Mouse (Mus musculus): ENCODE data around the gene Olfr427. TPM values are rescaled to one million over a fixed set of nuclear protein-coding genes. Genes with fewer than 3 reads are reported as not detected.
"Not testable (repeated sequence)": the region's sequence is repeated elsewhere in the genome, so short reads cannot be mapped to it uniquely, and the experiment has no call there.

Gene Olfr427
- not detected in 2 replicates for polyA plus RNA-seq (2014; fragmentation: Nextera tagmentation; extraction: Ambion mirVana)

DNA sequence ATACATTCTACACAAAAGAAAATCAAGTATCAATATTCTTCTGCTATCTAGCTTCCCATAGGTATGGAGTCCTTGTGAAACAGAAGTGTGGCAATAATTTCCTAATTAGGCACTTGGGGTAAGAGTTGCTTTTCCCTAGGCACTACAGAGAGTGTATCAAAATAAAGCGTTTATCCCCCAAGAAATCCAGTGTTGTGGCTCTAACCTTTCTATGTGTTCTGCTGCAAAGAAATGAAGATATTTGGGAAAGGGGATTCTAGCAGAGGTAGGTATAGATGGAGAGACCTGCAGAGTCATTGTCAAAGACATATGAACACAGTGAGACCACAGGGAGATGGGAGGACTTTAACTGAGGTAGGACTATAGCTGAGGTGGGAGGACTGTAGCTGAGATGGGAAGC lies at the start of gene Olfr427:
TSS of gene Olfr427 (plus strand) at position 301 of the 400 bp plus-strand sequence.
- H3K27ac ChIP-seq (replicated peaks; ENCODE audit: low read depth, low read length): no peak within 1 kb of the TSS
- no peak for ATAC-seq (ENCODE audit: insufficient number of reproducible peaks, low FRiP score, low TSS enrichment, low read depth)

DNA sequence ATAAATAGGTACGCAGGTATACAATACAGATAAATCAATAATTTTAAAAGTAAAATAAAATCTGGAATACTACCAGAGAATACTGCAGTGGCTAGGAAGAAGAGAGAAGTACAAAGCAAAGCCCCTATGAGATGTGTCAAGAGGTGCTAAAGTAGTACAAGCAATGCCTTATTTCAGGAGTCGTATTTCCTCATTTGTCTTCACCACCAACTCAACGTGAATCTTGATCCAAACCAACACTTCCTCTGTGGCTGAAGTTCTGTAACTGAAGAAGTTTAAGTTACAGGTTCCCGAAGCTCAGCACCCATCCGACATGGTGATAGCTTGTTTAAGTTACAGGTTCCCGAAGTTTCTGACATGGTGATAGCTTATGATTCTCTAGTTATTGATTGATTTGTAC lies 48.5 kb upstream of the Olfr427 start:
- WGBS: 76% methylated on average over 6 of the region's 6 CpGs
- not testable (repeated sequence) for H3K36me3 ChIP-seq (ENCODE audit: control insufficient read depth, insufficient read depth, low read length); DNase-seq (ENCODE audit: low spot score); H3K9ac ChIP-seq (ENCODE audit: low read length); H3K27ac ChIP-seq (replicated peaks; ENCODE audit: low read depth, low read length); H3K27me3 ChIP-seq (ENCODE audit: control insufficient read depth, insufficient read depth, low read length); H3K4me2 ChIP-seq (ENCODE audit: low read depth, severe bottlenecking); H3K4me1 ChIP-seq (ENCODE audit: control insufficient read depth, insufficient read depth, low read length); H3K9me3 ChIP-seq (ENCODE audit: control insufficient read depth, low read length); ATAC-seq (ENCODE audit: insufficient number of reproducible peaks, low FRiP score, low TSS enrichment, low read depth); H3K4me3 ChIP-seq (ENCODE audit: low read depth, low read length)

More for the DNA sequence above, at the start of gene Olfr427:
- WGBS: 91% methylated on average over 1 of the region's 1 CpGs
- Histone ChIP-seq H3K4me1 (ENCODE audit: control insufficient read depth, insufficient read depth, low read length) (no peaks in the 10 kb centered on the region), H3K9me3 (ENCODE audit: control insufficient read depth, low read length) (no peaks in the 10 kb centered on the region), H3K4me3 (ENCODE audit: low read depth, low read length) (no peak within 1 kb of the TSS), H3K4me2 (ENCODE audit: low read depth, severe bottlenecking) (no peak within 1 kb of the TSS), H3K36me3 (ENCODE audit: control insufficient read depth, insufficient read depth, low read length) (no peaks in the 10 kb centered on the region), H3K9ac (ENCODE audit: low read length) (no peak within 1 kb of the TSS), H3K27me3 (ENCODE audit: control insufficient read depth, insufficient read depth, low read length) (no peaks in the 10 kb centered on the region)
- no peak for DNase-seq (ENCODE audit: low spot score)

DNA sequence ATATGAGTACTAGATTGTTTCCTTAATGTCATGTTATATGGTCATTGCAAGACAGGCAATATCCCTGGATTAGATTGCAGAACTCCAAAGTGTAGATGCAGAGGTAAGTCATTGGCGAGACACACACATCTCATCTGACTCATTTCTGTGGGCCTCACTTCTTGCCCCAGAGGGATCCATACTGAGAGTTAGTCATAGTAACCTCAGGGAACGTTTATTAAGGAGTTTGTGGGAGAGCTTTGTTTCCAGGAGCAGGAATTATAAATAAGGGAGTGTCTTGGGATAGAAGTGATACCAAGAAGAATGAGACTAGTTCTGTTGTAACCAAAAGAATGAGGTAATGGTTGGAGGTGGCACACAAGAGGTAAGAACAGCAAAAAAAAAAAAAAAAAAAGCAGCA lies 47.8 kb upstream of the Olfr427 start, which contains the start of gene Olfr432:
TSS of gene Olfr432 (plus strand) at position 313 of the 400 bp plus-strand sequence.
- H3K4me1 ChIP-seq (ENCODE audit: control insufficient read depth, insufficient read depth, low read length): no peaks in the 10 kb centered on the region
- 72% methylated on average over 2 of the region's 2 CpGs for WGBS
- ATAC-seq (ENCODE audit: insufficient number of reproducible peaks, low FRiP score, low TSS enrichment, low read depth) (no peak), DNase-seq (ENCODE audit: low spot score) (no peak)
- no peak within 1 kb of the TSS for H3K9ac ChIP-seq (ENCODE audit: low read length)
- no peak within 1 kb of the TSS for H3K27ac ChIP-seq (replicated peaks; ENCODE audit: low read depth, low read length)
- no peaks in the 10 kb centered on the region for H3K36me3 ChIP-seq (ENCODE audit: control insufficient read depth, insufficient read depth, low read length)
- no peak within 1 kb of the TSS for H3K4me2 ChIP-seq (ENCODE audit: low read depth, severe bottlenecking)
- H3K27me3 ChIP-seq (ENCODE audit: control insufficient read depth, insufficient read depth, low read length): no peaks in the 10 kb centered on the region
- H3K4me3 ChIP-seq (ENCODE audit: low read depth, low read length): no peak within 1 kb of the TSS
- no peaks in the 10 kb centered on the region for H3K9me3 ChIP-seq (ENCODE audit: control insufficient read depth, low read length)

DNA sequence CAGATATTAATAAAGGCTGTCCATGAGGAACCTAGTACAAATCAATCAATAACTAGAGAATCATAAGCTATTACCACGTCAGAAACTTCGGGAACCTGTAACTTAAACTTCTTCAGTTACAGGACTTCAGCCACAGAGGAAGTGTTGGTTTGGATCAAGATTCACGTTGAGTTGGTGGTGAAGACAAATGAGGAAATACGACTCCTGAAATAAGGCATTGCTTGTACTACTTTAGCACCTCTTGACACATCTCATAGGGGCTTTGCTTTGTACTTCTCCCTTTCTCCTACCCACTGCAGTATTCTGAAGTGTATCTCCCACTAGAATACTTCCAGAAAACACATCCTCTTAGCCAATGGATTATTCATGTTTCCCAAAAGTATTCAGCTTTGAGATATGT lies 47.3 kb upstream of the Olfr427 start:
- H3K4me2 ChIP-seq (ENCODE audit: low read depth, severe bottlenecking); ATAC-seq (ENCODE audit: insufficient number of reproducible peaks, low FRiP score, low TSS enrichment, low read depth); H3K27ac ChIP-seq (replicated peaks; ENCODE audit: low read depth, low read length); H3K4me3 ChIP-seq (ENCODE audit: low read depth, low read length); H3K27me3 ChIP-seq (ENCODE audit: control insufficient read depth, insufficient read depth, low read length); H3K9ac ChIP-seq (ENCODE audit: low read length); H3K4me1 ChIP-seq (ENCODE audit: control insufficient read depth, insufficient read depth, low read length); H3K9me3 ChIP-seq (ENCODE audit: control insufficient read depth, low read length); DNase-seq (ENCODE audit: low spot score); H3K36me3 ChIP-seq (ENCODE audit: control insufficient read depth, insufficient read depth, low read length): not testable (repeated sequence)
- 63% methylated on average over 4 of the region's 4 CpGs for WGBS

DNA sequence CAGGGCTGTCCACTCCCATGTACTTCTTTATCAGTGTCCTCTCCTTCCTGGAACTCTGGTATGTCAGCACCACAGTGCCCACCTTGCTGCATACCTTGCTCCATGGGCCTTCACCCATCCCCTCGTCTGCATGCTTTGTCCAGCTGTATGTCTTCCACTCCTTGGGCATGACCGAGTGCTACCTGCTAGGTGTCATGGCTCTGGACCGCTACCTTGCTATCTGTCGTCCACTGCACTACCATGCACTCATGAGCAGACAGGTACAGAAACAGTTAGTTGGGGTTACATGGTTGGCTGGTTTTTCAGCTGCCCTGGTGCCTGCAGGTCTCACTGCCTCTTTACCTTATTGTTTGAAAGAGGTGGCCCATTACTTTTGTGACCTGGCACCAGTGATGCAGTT lies 46.2 kb upstream of the Olfr427 start:
- Histone ChIP-seq H3K4me1 (ENCODE audit: control insufficient read depth, insufficient read depth, low read length) (no peaks in the 10 kb centered on the region), H3K27ac (replicated peaks; ENCODE audit: low read depth, low read length) (no peak overlapping the region), H3K4me2 (ENCODE audit: low read depth, severe bottlenecking) (no peak overlapping the region), H3K9me3 (ENCODE audit: control insufficient read depth, low read length) (no peaks in the 10 kb centered on the region), H3K36me3 (ENCODE audit: control insufficient read depth, insufficient read depth, low read length) (no peaks in the 10 kb centered on the region), H3K9ac (ENCODE audit: low read length) (no peak overlapping the region), H3K4me3 (ENCODE audit: low read depth, low read length) (no peak overlapping the region), H3K27me3 (ENCODE audit: control insufficient read depth, insufficient read depth, low read length) (no peaks in the 10 kb centered on the region)
- no peak for DNase-seq (ENCODE audit: low spot score)
- no peak for ATAC-seq (ENCODE audit: insufficient number of reproducible peaks, low FRiP score, low TSS enrichment, low read depth)
- 81% methylated on average over 4 of the region's 4 CpGs for WGBS

DNA sequence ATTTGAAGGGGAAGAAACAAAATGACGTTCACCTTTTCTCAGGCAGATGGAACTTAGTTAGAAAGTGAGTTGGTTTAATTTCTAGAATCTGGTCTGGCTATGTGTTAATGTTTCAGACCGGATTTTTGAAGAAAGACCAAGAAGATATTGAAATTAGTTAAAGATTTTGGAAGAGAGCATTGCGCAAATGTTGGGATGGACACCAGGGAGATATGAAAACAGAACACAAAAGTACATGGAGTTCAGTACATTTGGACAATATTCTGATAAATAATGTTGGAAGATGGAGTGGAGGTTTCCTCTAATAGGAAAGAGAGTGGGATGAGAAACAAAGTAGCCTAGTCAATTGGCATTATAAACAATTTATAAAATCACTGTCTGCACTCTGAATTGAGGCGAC lies 45.2 kb upstream of the Olfr427 start:
- no peak overlapping the region for H3K4me3 ChIP-seq (ENCODE audit: low read depth, low read length)
- H3K9me3 ChIP-seq (ENCODE audit: control insufficient read depth, low read length): no peaks in the 10 kb centered on the region
- no peak for DNase-seq (ENCODE audit: low spot score)
- H3K4me1 ChIP-seq (ENCODE audit: control insufficient read depth, insufficient read depth, low read length): no peaks in the 10 kb centered on the region
- no peaks in the 10 kb centered on the region for H3K36me3 ChIP-seq (ENCODE audit: control insufficient read depth, insufficient read depth, low read length)
- no peak overlapping the region for H3K27ac ChIP-seq (replicated peaks; ENCODE audit: low read depth, low read length)
- no peak overlapping the region for H3K4me2 ChIP-seq (ENCODE audit: low read depth, severe bottlenecking)
- WGBS: 84% methylated on average over 4 of the region's 4 CpGs
- no peaks in the 10 kb centered on the region for H3K27me3 ChIP-seq (ENCODE audit: control insufficient read depth, insufficient read depth, low read length)
- H3K9ac ChIP-seq (ENCODE audit: low read length): no peak overlapping the region
- no peak for ATAC-seq (ENCODE audit: insufficient number of reproducible peaks, low FRiP score, low TSS enrichment, low read depth)

DNA sequence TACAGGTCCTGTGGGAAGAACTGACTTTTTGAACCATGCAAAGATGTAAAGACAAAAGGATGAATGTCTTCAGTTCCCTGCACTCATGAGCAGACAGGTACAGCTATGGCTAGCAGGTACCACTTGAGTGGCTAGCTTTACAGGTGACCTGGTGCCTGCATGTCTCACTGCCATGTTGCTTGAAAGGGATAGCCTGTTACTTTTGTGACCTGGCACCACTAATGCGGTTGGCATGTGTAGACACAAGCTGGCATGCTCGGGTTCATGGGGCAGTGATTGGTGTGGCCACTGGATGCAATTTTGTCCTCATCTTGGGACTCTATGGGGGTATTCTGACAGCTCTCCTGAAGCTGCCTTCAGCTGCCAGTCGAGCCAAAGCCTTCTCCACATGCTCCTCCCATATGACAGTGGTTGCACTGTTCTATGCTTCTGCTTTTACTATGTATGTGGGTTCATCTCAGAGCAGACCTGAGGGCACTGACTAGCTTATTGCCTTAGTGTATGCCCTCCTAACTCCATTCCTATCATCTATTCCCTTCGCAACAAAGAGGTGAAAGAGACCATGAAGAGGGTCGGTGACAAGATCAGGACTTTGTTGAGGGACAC lies 44.7 kb upstream of the Olfr427 start:
- 85% methylated on average over 5 of the region's 5 CpGs for WGBS
- H3K4me2 ChIP-seq (ENCODE audit: low read depth, severe bottlenecking): no peak overlapping the region

DNA sequence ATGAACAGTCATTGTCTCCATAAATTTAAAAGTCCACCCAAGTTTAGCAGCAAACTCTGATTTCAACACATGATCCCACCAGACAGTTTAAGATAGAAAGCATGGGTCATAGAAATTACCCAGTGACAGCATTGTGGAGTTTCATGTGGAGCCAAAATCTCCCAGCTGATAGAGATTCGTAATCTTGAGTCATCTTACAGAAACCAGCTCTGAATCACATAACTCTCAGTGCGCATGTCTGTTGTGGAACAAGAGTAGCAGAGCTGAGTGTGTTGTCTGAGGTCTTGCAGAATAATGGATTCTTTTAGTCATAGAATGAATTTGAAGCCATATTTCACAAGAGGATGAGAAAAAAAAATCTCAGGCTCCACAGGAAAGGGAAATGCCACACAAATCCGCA lies 43.7 kb upstream of the Olfr427 start:
- Histone ChIP-seq H3K9me3 (ENCODE audit: control insufficient read depth, low read length) (no peaks in the 10 kb centered on the region), H3K4me2 (ENCODE audit: low read depth, severe bottlenecking) (no peak overlapping the region), H3K9ac (ENCODE audit: low read length) (no peak overlapping the region), H3K27me3 (ENCODE audit: control insufficient read depth, insufficient read depth, low read length) (no peaks in the 10 kb centered on the region), H3K36me3 (ENCODE audit: control insufficient read depth, insufficient read depth, low read length) (no peaks in the 10 kb centered on the region), H3K27ac (replicated peaks; ENCODE audit: low read depth, low read length) (no peak overlapping the region), H3K4me3 (ENCODE audit: low read depth, low read length) (no peak overlapping the region), H3K4me1 (ENCODE audit: control insufficient read depth, insufficient read depth, low read length) (no peaks in the 10 kb centered on the region)
- DNase-seq (ENCODE audit: low spot score) (no peak), ATAC-seq (ENCODE audit: insufficient number of reproducible peaks, low FRiP score, low TSS enrichment, low read depth) (no peak)
- WGBS: 87% methylated on average over 3 of the region's 3 CpGs

More for the DNA sequence above, 44.7 kb upstream of the Olfr427 start:
- ATAC-seq (ENCODE audit: insufficient number of reproducible peaks, low FRiP score, low TSS enrichment, low read depth) (no peak), DNase-seq (ENCODE audit: low spot score) (no peak)
- Histone ChIP-seq H3K4me1 (ENCODE audit: control insufficient read depth, insufficient read depth, low read length) (no peaks in the 10 kb centered on the region), H3K9me3 (ENCODE audit: control insufficient read depth, low read length) (no peaks in the 10 kb centered on the region), H3K9ac (ENCODE audit: low read length) (no peak overlapping the region), H3K27me3 (ENCODE audit: control insufficient read depth, insufficient read depth, low read length) (no peaks in the 10 kb centered on the region), H3K4me3 (ENCODE audit: low read depth, low read length) (no peak overlapping the region), H3K36me3 (ENCODE audit: control insufficient read depth, insufficient read depth, low read length) (no peaks in the 10 kb centered on the region), H3K27ac (replicated peaks; ENCODE audit: low read depth, low read length) (no peak overlapping the region)

DNA sequence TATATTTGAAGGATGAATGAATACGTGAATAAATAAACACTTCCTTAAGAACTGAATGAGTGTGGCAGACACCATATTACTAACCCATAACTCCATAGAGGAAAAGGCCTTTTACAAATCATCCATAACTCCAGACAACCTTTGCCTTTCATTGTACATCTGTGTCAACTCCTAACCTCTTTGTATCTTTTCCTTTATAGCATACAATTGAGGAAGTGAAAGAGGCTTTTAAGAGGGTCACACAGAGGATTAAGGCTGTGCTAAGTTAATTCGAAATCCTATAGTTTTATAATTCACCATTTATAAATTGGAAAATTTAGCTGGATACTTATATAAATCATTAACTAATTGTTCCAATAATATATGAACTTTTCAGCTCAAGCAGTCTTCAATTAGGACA lies 41.4 kb upstream of the Olfr427 start:
- Histone ChIP-seq H3K9ac (ENCODE audit: low read length) (no peak overlapping the region), H3K27ac (replicated peaks; ENCODE audit: low read depth, low read length) (no peak overlapping the region), H3K4me1 (ENCODE audit: control insufficient read depth, insufficient read depth, low read length) (no peaks in the 10 kb centered on the region), H3K4me2 (ENCODE audit: low read depth, severe bottlenecking) (no peak overlapping the region), H3K27me3 (ENCODE audit: control insufficient read depth, insufficient read depth, low read length) (no peaks in the 10 kb centered on the region), H3K36me3 (ENCODE audit: control insufficient read depth, insufficient read depth, low read length) (no peaks in the 10 kb centered on the region), H3K9me3 (ENCODE audit: control insufficient read depth, low read length) (no peaks in the 10 kb centered on the region), H3K4me3 (ENCODE audit: low read depth, low read length) (no peak overlapping the region)
- DNase-seq (ENCODE audit: low spot score) (no peak), ATAC-seq (ENCODE audit: insufficient number of reproducible peaks, low FRiP score, low TSS enrichment, low read depth) (no peak)
- WGBS: 88% methylated on average over 2 of the region's 2 CpGs
